Mouse (Mus musculus): ENCODE measurements around the gene Srsf6.
"Not testable (repeated sequence)": the region's sequence is repeated elsewhere in the genome, so short reads cannot be mapped to it uniquely, and the experiment has no call there.

The Srsf6 gene

DNA sequence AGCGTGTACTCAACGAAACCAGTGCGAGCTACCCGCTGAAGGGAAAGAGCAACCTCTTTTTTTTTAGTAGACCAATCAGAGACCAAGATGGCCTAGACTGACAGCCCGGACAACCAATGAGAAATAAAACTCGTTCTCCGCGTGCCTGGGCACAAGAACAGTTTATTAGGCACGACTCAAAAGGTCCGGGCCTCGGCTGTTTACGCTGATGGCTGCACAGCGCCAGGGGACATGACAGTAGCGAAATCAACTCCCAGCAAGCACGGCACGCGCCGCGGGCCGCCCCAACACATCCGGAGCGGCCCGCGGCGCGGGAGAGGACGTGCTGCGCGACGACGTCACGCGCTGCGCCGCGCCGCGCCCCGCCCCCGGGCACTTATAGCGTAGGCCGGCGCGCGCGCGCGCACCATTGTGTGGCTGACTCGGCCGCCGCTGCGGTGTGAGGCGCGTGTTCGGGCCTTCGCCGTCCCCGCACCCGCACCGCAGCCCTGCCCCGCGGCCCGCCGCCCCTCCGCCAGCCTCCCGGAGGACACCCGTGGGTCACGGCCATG lies at the start of gene Srsf6:
Srsf6 (plus strand) TSS at position 406 of the 551 bp plus-strand sequence.
- peak; percentile 86 for DNase-seq (ENCODE audit: extremely low read depth, low read depth)

DNA sequence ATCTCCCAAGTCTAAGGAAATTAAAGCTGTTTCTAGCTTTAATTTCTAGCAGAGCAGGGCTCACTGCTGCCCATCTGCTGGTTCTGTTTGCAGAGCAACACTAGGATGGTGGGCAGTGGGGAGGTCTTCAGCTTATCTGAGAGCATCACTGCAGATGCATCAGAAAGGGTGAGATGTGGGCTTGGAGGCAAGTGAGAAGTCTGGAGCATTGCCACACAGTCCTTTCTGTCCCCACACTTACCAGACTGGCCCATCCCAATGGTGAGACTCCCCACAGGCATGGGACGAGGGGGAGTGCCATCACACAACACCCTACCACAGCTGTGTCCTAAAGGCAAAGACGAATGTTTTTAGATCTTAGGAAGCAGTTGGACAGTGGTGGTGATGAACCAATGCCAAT lies 47.2 kb upstream of the Srsf6 start:
- no peak for DNase-seq (ENCODE audit: extremely low read depth, low read depth)

DNA sequence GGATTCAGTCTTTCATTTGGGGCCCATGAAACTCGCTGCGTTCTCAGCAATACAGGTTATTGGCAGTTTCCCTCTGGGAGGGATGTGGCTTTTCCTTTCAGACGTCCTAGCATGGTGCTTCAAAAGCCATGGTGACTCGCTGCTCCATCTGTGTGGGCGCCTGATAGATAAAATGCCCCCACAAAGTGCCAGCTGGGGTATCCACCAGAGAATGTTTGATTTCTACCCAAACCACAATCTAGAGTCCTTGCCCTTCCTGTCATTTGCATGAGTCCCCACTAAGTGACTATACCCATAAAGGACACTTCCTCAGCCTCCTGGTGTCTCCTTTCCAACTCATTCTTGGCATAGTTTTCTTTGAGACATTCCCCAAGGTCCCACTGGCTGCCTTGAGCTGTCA lies 44.2 kb upstream of the Srsf6 start:
- no peak for DNase-seq (ENCODE audit: extremely low read depth, low read depth)

DNA sequence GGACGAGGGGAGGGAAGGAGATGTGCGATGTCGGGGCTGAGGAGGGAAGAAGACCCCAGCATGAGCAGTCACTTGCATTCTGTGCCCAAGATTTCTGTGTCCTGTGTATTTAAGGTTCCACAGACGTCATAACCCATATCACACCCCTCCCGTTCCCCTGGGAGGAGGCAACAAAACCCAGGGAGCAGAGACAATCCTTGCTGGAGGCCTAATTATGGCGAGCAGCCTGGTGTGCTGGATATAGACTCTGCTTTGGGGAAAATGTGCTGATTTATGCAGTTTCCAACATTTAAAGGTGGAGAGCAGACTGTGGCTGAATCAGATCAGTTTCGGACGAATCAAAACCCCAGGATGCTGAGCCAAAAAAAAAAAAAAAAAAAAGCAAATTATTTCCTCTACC lies 42.7 kb upstream of the Srsf6 start:
- DNase-seq (ENCODE audit: extremely low read depth, low read depth): no peak

DNA sequence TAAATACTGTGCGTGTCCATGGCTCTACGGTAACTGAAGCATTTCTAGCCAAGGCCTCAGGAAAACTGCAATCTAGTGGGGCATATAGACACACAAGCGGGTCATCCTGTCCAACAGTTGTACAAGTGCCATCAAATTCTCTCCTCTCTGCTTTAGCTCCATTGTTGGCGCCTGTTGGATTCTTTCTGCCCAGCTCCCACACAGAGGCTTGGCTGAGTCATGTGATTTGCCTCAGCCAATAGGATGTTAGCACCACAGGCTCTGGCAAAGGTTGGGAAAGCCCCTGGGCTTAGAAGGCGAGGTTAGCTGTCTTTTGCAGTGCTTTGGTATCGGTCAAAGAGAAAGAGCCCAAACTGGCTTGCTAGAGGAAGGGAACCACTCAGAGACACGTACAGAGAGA lies 42.1 kb upstream of the Srsf6 start:
- no peak for DNase-seq (ENCODE audit: extremely low read depth, low read depth)

DNA sequence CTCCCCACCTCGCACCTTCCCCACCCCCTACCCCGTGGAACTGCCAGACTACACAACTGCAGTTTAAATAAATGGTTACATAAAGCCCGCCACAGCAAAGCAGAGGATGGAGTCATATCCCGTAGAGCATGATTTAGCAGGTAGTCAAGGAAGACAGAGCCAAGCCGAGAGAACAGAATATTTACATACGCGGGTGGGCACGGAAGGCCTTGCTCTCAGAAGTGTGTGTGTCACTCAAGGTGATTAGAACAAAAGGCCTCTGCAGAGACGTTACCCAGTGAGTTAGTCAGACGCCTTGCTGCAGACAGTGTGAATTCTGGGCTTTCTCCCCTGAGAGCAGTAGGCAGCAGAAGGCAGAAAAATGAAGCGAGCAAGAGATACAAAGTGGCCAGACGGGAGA lies 41.6 kb upstream of the Srsf6 start:
- DNase-seq (ENCODE audit: extremely low read depth, low read depth): no peak

DNA sequence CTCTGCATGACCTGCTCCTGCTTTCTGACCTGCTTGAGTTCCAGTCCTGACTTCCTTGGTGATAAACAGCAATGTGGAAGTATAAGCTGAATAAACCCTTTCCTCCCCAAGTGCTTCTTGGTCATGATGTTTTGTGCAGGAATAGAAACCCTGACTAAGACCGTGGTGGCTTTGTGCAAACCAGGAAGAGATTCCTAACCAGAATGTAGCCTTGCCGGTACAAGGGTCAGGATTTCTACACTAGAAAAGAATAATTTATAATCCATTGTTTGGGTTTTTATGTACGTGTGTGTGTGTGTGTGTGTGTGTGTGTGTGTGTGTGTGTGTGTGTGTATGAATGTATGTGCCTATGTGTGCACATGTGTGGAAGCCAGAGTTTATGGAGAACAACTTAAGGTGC lies 38.3 kb upstream of the Srsf6 start:
- DNase-seq (ENCODE audit: extremely low read depth, low read depth): not testable (repeated sequence)

DNA sequence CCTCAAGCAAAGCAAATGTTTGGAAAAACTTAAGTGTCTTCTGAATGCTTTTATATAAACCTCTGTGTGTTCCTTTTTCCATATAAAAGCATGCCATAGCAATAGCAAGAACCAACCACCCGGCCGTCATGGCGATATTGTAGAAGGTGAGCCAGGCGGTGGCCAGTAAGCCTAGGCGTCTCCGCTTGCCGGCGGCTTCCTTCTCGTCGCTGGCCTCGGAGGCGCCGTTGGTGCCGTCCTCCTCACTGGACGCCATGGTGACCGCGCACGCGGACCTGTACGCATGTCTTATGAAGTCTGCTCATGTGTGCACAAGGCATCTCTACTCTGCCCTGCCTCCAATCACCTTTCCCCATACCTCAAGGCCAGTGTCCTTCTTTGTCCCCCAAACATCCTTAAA lies 32.1 kb upstream of the Srsf6 start:
- not testable (repeated sequence) for DNase-seq (ENCODE audit: extremely low read depth, low read depth)

DNA sequence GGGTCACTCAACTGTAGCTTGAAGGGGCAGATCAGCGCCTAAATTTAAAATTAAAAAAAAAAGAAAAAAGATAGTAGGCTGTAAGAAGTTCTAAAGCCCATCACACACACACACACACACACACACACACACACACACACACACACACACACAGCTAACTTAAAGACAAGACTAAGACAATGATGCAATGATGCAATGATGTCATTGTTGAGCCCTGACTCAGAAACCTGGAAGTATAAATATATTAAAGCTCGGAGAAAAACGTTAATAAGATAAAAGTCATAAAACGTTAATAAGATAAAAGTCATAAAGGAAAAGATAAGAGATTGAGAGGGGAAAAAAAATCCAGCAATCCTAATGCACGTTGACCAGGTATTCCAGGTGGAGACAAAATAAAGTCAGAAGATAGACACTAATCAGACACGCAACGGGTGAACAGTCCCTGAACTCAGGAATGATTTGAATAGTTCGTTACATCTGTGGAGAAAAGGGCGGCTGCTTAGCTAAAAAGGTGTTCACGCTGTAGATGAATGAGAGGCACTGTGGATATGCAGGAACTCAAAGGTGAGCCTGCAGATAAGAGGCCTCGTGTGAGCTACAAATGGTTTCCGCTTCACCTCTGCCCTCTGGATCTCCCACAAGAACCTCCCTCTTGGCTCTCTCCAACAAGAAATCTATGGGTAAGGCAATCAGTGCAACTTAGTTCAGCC lies 31.3 kb upstream of the Srsf6 start:
- no peak for DNase-seq (ENCODE audit: extremely low read depth, low read depth)

DNA sequence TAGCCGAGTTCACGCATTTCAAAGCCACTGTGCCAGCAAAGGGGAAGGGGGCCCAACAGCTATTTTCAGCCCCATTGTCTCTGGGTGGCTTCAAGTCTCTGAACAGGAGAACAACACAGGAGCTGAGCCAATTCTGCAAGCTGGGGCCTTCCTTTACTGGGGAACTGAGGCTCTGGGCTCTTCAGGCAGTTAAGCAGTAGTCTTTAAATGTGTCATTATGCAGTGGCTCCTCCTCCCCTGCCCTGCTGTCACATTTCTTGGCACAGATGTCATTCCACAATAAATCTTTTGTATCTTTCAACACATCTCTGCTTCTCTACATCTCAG lies 30.8 kb upstream of the Srsf6 start:
- DNase-seq (ENCODE audit: extremely low read depth, low read depth): no peak

DNA sequence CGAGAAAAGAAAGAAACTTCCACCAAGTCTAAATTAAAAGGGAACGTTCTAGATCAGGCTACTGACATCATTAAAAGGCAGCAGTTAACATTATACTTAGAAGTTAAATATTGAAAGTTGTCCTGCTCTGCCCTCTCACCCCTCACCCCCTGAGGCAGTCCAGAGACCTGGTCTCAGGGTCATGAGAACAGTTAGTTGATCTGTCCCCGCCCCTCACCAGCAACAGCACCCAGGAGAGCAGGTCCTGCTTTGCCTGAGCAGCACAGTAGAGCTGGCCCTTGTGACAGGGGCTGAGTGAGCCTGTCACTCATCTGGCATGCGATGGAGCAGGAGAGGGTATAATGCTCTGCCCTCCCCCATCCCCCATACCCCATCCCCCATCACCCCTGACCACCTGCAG lies 25.4 kb upstream of the Srsf6 start:
- DNase-seq (ENCODE audit: extremely low read depth, low read depth): no peak

DNA sequence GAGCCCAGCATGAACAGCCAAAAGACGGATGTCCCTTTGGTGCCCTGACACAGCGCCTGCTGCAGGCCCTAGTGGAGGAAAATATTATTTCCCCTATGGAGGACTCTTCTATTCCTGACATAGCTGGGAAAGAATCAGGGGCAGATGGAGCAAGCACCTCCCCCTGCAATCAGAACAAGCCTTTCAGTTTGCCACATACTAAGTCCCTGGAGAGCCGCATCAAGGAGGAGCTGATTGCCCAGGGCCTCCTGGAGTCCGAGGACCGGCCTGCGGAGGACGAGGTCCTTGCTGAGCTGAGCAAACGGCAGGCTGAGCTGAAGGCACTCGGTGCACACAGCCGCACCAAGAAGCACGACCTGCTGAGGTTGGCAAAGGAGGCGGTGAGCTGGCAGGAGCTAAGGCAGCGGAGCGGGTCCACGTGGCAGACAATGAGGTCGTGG lies 23.3 kb upstream of the Srsf6 start:
- DNase-seq (ENCODE audit: extremely low read depth, low read depth): no peak

DNA sequence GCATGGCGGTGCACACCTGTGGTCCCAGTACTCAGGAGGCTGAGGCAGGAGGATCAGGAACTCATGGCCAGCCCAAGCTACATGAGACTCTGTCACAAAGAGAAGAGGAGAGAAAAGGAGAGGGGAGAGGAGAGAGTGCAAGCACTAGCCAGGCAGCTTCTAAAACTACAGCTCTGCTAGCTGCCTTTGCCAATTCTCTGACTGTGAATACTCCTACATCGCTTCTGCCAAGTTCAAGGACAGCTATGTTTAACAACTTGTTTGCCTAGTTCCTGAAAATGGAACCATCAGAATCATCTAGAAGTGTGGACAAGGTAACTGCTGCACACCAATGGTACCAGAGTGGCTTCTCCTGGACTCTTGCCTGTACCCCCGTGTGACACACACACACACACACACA lies 17.3 kb upstream of the Srsf6 start:
- no peak for DNase-seq (ENCODE audit: extremely low read depth, low read depth)

DNA sequence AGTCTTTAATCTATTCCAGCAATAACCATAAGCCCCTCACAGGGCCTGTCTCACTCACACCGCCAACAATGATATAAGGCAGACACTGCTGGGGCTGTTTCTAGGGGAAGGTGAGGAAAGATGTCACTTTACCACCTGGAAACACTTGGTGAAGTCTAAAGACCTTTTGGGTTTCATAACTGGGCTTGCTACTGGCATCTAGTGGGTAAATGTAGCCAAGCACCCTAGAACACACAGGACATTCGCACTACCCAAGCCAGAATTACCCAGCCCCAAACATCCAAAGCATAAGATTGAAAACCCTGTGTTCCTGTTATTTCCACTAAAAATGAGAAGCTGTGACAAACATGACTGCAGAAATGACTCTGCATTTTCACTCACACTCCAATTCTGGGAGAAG lies 16.8 kb upstream of the Srsf6 start:
- no peak for DNase-seq (ENCODE audit: extremely low read depth, low read depth)

DNA sequence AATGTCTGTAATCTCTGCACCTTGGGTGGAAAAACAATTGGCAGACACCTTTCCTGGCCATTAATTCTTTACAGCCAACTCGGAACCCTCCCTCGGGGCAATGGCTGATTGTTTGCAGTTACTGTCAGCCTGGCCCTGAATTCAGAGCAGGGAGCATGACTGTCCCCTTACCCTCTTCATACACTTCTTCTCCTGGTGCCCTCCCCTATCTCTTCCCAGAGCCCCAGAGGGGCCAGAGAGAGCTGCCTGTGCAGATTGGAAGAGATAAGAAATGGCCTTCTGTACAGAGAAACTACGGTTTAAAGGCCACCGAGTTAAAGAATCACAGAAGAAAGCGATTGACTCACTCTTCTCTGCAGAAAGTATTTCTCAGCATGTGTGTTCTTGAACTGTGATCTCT lies 11.4 kb upstream of the Srsf6 start:
- DNase-seq (ENCODE audit: extremely low read depth, low read depth): no peak

DNA sequence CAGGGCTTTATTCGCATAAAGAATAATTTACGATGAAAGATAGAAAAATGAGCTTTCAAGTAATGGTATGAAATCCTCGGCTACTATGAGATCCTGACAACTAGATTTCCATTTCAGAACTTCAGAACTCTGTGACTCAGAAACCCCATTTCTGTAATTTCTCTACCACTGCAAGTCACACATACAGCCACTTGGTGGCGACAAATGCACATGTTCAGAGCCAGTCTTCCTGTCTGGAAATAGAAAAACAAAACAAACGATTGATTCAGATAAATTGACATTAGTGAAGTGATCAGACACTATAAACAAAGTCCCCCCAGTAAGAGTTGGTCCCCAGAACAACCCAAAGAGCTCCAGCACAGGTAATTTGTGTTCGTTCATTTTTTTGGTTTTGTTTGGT lies 9.1 kb upstream of the Srsf6 start:
- no peak for DNase-seq (ENCODE audit: extremely low read depth, low read depth)

DNA sequence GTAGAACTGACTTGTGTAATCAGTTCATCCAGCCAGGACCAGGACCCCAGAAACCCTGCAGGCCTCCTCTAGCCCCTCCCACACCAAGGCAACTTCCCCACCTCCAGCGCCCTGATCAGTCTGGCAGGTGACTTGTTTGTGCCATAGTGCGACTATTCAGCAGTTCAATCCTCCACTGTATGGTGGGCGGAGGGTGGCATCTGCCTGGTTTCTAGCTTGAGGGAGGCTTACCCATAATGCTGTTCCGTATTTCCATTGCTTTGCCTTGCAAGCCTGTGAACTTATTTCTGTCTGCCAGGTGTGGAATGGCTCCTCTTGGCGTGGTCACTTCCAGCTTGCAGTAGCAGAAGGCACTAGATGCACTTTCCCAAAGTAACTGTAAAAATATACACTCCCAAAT lies 8.5 kb upstream of the Srsf6 start:
- DNase-seq (ENCODE audit: extremely low read depth, low read depth): no peak

DNA sequence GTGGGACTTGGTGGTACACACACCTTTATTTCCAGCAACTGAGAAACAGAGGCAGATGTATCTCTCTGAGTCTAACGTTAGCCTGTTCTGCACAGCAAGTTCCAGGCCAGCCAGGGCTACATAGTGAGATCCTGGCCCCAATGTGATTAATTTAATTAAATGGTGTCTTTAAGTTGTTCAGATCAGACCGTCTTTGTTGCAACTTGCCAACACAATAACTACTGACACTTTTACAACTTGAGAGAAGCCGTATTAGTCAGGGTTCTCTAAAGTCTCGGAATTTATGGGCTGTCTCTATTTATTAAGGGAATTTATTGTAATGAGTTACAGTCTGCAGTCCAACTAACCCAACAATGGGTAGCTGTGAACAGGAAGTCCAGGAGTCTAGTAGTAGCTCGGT lies 7.2 kb upstream of the Srsf6 start:
- DNase-seq (ENCODE audit: extremely low read depth, low read depth): no peak

DNA sequence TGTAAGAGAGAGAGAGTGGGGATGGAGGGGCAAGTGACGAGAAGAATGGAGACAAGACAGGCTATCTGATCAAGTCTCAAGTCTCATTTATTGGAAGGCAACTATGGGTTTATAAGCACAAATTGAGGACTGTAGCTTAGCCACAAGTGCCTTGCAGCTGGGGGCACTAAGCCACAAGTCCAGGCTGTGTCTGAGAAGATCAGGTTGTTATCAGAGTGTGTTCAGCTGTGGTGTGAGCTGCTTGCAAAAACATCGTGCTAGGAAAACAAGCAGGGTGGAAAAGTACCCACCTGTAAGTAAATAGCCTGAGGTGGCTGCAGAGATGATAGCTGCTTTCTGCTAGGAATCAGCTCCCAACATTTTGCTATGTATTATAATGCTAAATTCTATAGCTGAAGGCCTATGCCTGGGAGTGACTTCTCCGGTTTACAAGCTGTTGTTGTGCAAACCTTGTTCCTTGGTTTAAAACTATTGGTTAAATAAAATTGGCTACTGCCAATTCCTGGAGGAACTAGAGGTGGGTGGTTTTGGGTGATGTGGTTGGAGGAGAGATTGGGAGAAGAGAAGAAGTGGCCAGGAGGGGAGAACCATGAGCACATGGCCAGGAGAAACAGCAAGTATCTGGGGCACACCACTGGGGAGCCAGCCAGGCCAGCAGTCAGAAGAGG lies 3.3 kb upstream of the Srsf6 start:
- no peak for DNase-seq (ENCODE audit: extremely low read depth, low read depth)

DNA sequence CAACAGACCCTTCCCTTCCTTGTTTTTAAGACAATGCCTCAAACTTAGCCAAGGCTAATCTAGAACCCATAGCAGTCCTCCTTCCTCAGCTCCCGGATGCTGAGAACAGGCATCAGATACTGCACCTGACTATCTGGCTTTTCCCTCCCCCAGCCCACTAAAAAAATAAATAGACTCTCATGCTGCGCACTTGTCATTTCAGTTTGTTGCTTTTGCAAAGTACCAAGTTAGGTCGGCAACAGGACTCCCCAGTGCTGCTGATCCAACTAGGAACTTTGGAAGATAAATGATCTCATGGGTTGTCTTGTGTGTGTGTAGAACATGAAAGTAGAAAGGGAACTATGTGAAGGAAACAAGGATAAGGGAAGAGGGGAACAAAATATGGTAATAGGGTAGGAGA lies 1.6 kb upstream of the Srsf6 start:
- DNase-seq (ENCODE audit: extremely low read depth, low read depth): no peak

DNA sequence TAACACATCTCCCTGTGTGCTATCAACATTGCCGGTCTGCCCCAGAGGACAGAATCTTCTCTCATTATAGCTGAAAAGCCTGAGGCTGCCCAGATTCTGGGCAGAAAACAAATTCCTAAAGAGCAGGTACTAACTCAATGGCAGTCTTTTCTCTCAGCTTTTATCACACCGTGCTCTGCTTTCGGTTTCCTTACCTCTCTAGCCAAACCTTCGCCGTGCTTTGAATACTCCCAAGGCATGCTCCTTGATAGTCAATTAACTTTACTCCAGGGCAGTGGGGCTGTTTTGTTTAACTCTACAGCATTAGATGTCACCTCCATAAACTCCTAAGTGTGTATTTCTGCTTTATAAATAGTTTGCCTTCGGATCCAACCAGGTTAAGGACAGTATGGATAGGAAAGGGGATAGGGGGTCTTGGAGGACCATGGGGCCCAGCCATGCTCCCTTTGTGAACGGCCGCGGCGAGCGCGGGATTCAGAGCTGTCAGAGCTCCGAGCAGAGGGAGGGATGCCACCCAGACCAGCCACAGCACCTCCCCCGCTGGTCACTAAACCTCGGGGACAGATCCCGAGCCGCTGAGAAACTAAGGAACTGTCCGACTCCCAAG lies 709 bp upstream of the Srsf6 start:
- DNase-seq (ENCODE audit: extremely low read depth, low read depth): no peak

All from MEL-GATA-1-ER (cell line).